Mouse (Mus musculus) heart, postnatal 25 days (tissue): Measurements from ENCODE around the gene Aurka. TPM values are rescaled to one million over a fixed set of nuclear protein-coding genes. Genes with fewer than 3 reads are reported as not detected.

Experiments
- DNase-seq: peaks from one replicate; pipeline ENCODE4 v3.0.0; 2022; ENCODE audit warnings: low spot score
- intact Hi-C: fragments of 180-260 bp; cut with DNase I; formaldehyde crosslinking; loops from one replicate; pipeline ENCODE4 v1.15.1; 2025
- total RNA-seq, 2 experiments: library from RNA; stranded (reverse); gene quantifications; 2 replicates each; pipeline ENCODE4 v1.2.3; 2021

The Aurka gene
- total RNA-seq, 2 experiments from 2014 or later: 0.83 to 0.89 TPM

DNA sequence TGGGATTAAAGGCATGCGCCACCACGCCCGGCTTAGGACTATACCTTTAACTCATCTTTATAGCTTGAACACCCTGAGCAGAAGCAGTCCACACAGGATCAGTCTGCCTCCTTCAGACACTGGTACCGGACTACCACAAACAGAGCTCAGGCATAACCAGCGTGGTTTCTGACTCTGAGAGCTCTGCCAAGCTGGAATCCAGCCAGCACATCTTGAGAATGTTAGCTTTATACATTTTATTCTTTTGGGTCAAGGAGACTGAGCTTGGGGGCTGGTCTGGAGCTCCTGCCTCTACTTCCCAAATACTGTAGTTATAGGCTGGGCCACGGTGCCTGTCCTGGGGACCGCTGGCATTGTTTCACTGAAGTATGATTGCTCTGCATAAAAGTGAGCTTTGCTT, 26.6 kb downstream of the Aurka start:
- no peak for DNase-seq
- intact Hi-C loops: no loop called here

DNA sequence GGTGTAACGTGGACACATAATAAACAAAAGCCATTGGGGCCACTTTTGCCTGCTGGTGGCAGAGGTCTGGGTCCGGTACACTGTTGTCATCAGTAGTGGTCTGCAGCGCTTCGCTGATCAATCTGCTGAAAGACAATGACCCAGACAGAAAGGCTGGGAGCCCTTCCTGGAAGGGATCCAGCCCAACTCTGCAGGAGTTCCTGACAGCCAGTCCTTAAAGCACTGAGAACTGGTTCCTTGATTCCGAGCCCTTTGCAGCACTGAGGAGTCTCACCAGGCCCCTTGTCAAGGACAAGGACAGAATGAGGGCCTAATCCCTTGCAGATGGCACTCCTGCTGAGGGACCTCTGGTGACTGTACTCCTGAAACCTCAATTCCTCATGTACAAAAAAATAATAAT, 28.7 kb downstream of the Aurka start:
- no peak for DNase-seq
- intact Hi-C loops: no loop called here

DNA sequence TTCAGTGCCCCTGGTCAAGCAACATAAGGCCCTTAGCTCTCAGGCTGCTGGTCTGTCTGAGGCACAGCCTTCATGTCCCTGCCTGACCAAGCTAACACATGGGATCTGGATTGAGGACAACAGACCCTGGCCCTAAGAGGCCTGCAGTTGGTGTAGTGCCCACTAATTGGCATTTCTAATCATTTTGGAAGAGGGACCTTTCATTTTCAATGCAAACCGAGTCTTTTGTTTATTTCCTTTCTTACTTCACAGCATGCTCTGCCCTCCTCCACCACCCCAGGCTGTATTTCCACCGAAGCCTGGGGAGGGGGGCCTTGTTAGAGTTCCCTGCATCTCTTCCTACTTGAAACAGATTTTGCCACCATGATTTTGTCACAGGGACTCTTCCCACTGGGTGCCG, 29.4 kb downstream of the Aurka start:
- intact Hi-C loops: no loop called here
- DNase-seq: no peak

DNA sequence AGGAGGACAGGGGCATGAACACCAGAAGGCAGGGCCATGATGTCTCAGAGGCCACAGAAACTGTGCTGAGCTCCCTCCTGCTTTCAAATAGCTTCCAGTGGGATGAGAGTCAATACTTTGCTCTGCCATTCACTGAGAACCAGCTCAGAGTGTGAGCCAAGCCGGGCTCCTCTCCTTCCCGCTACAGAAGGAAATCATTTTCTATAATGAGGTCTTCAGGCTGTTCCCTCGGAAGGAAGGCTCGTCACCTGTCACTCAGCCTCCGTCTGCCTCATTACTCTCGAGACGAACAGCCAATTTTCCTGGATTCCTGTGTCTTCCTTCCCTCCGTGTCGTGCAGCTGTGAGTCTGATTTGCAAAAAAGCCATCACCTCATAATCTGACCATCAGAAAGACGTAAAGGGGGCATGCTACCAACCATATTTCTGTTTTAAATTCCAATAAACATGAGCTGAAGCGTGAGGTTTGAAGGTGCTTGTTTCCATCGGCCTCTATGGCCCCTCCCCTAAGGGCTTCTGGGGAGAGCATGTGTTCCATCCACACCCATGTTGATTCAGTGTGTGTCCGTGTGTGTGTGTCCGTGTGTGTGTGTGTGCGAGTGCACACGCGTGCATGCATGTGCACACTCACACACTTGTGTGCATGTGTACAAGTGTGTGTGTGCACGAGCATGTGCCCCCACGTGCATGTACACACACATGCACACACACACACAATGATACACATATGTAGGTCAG, 32.0 kb downstream of the Aurka start:
- intact Hi-C loops: no loop called here
- DNase-seq: no peak

DNA sequence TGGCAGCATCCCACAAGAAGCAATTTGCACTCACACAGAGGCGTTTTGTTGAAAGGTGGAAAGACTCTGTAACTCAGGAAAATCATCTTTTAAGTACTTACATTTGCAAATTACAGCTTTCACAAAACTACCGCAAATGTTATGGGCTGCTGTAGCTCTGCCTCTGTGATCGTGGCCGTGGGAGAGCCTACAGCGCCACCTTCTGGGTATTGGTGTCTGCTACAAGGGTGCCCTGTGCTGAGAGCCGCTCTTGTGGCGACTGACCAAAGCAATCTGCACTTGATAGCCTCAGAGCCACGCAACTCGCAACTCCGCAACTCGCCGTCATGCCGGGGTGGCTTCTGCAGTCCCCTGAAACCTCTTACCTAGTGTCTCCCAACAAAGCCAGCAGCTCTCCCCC, 41.2 kb downstream of the Aurka start:
- DNase-seq: no peak
- intact Hi-C loops: loop anchor here (1.0 kb wide), 1 partner anchor 108 kb away; no protein-coding TSS in a partner anchor

DNA sequence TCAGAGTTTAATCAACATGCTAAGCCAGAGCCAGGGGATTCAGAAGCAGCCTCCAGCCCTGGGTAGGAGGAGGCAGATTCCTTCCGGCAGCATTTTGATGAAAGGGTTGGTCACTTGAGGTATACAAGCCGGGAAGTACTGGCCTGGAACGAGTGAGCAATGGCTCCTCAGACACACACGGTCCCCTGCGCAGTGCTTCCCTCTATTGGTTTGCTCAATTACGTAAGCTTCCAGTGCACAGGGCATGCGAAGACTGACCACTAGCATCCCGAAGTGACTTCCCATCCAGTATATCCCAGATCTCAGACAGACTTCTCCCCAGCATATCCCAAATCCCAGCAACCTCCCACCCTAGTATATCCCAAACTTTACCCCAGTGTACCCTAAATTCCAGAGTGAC, 42.1 kb downstream of the Aurka start:
- no peak for DNase-seq
- intact Hi-C loops: no loop called here

DNA sequence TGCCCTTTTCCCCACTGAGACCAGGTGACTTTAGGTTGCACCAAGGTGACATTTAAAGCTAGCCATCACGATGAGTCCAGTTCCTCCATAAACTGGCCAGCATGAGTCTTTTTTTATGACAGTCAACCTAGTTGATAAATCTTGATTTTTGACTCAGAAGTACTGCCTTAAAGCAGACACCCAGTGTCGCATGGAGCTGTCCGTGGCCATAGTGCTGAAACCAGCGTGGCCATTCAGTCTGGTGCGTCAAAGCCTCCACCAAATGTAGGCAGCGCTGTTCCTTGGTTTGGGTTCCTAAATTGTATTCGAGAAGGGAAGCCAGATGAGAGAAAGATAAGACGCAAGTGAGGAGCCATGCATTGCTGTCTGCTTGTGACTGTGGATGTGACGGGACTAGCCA, 49.5 kb downstream of the Aurka start:
- no peak for DNase-seq
- intact Hi-C loops: no loop called here

DNA sequence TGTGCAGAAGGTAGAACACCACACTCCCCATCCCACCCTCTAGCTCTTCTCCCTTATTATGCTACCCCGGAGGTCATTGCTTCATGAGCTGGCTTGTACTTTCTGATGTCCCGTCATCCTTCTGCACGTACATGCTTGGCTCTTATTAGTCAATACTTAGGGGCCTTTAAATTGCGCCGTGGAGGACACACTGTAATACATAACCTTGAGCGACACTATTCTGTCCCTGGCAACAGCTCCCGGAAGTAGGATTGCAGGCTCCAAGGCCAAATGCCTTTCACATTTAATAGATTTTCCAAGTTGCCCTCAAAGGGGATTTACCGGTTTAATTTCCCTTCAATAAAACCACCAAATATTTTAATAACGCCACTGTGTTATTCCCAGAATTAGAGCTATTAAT, 58.6 kb downstream of the Aurka start:
- no peak for DNase-seq
- intact Hi-C loops: no loop called here

DNA sequence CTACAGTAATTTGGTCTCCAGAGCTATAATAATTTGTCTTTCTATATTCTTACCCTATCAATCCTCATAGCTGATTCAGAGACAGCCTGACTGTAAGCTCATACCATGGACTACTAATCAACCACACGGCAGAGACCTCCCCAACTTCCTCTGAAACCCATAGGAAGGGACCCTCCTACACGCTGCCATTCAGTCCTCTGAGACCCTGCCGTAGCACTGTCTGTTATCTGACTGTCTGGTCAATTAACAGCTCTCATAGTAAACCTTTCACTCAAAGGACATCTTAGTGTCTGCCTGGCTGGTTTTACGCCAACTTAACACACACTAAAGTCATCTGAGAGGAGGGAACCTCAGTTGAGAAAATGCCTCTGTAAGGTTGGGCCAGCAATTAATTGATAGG, 63.8 kb downstream of the Aurka start:
- no peak for DNase-seq
- intact Hi-C loops: no loop called here

Other genes starting within 250 kb of the Aurka start
- not detected for gene Mc3r, start 122.0 kb downstream of the Aurka start, total RNA-seq
- gene Fam210b, start 25.0 kb downstream of the Aurka start, total RNA-seq: 1 to 10 TPM; 6.1 to 6.5 TPM
- 10 to 100 TPM; 15.7 to 16.8 TPM for gene Cstf1, start 146 bp upstream of the Aurka start, total RNA-seq
- under 1 TPM; 0.45 to 0.47 TPM for gene Cass4, start 23.3 kb upstream of the Aurka start, total RNA-seq
- 10 to 100 TPM; 28.0 to 28.5 TPM for gene Rtf2, start 70.0 kb upstream of the Aurka start, total RNA-seq
- not detected for gene Gcnt7, start 88.1 kb upstream of the Aurka start, total RNA-seq
- not detected for gene Fam209, start 102.0 kb upstream of the Aurka start, total RNA-seq
- not detected for gene Tfap2c, start 179.1 kb upstream of the Aurka start, total RNA-seq